Mouse (Mus musculus): ENCODE results near the gene Galnt11. TPM values are rescaled to one million over a fixed set of nuclear protein-coding genes. Genes with fewer than 3 reads are reported as not detected.

The Galnt11 gene
- polyA plus RNA-seq, 1 experiment: 9.9 TPM

DNA sequence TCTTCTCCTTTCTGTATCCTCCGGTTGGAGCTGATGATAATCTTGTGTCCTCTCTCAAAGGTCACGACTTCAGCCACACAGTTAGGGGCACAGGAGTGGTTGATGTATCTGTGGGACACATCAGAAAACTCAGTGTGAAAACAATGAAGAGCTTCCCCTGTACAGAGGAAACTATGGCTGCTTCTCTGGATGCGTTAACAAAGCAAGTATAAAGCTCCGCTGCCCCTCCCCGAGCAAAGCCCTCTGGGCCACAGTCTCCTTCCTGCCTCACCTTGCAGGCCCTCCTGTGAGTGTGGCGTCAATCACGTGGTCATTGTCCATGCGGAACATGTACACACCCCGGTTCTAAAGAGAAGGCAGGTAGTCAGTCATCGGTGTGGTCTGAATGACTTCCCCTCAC, 53.9 kb downstream of the Galnt11 start:
- H3K4me1 ChIP-seq (ENCODE audit: control insufficient read depth, insufficient read depth, insufficient read length): no peaks in the 10 kb centered on the region
- H3K27me3 ChIP-seq (ENCODE audit: control insufficient read depth, insufficient read depth, low read length): no peaks in the 10 kb centered on the region
- peaks cover 46% of the 10 kb centered on the region for H3K36me3 ChIP-seq (ENCODE audit: control insufficient read depth, insufficient read depth, low read length)
- no peak overlapping the region for H3K27ac ChIP-seq (ENCODE audit: insufficient read depth, low read length)
- no peak overlapping the region for H3K4me3 ChIP-seq (ENCODE audit: extremely low read depth, insufficient read depth, insufficient read length)
- DNase-seq (ENCODE audit: low read depth in 1 of 2, low spot score in 2 of 2): no peak
- 91% methylated on average over 10 of the region's 10 CpGs for WGBS
- TF ChIP-seq CTCF (IDR thresholded peaks at IDR 0.05; ENCODE audit: extremely low read depth, insufficient read depth, insufficient read length, insufficient replicate concordance): no peak
- no peak for TF ChIP-seq POLR2A (IDR thresholded peaks at IDR 0.05; ENCODE audit: low read depth, low read length)

DNA sequence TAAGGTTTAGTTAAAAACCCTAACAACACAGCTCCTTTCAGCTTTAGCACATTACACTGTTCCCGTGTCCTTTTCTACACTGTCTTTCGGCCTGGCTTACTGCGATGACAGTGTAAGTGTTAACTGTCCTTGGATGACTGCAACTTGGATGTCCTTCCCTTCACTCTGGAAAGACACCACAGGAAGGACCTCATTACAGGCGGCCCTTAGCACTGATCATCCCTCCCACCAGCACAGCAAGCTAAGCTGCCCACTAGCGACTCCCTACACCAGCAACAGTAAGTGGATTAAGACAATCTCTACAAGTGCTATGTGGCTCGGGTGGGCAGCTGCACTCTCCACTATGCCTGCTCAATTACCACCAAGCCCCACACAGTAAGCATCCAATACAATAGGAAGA, 54.7 kb downstream of the Galnt11 start:
- TF ChIP-seq CTCF (IDR thresholded peaks at IDR 0.05; ENCODE audit: extremely low read depth, insufficient read depth, insufficient read length, insufficient replicate concordance) (no peak), POLR2A (IDR thresholded peaks at IDR 0.05; ENCODE audit: low read depth, low read length) (no peak)
- Histone ChIP-seq H3K36me3 (ENCODE audit: control insufficient read depth, insufficient read depth, low read length) (peaks cover 51% of the 10 kb centered on the region), H3K27me3 (ENCODE audit: control insufficient read depth, insufficient read depth, low read length) (no peaks in the 10 kb centered on the region), H3K27ac (ENCODE audit: insufficient read depth, low read length) (no peak overlapping the region), H3K4me3 (ENCODE audit: extremely low read depth, insufficient read depth, insufficient read length) (no peak overlapping the region), H3K4me1 (ENCODE audit: control insufficient read depth, insufficient read depth, insufficient read length) (no peaks in the 10 kb centered on the region)
- WGBS: 91% methylated on average over 6 of the region's 6 CpGs
- no peak for DNase-seq (ENCODE audit: low read depth in 1 of 2, low spot score in 2 of 2)

GRCm38 (mm10) chr5:25283988-25284387, 62.3 kb downstream of the Galnt11 start:
- H3K4me1 ChIP-seq (ENCODE audit: control insufficient read depth, insufficient read depth, insufficient read length): no peaks in the 10 kb centered on the region
- no peak for DNase-seq (ENCODE audit: low read depth in 1 of 2, low spot score in 2 of 2)
- H3K36me3 ChIP-seq (ENCODE audit: control insufficient read depth, insufficient read depth, low read length): peaks cover 62% of the 10 kb centered on the region
- no peak overlapping the region for H3K4me3 ChIP-seq (ENCODE audit: extremely low read depth, insufficient read depth, insufficient read length)
- WGBS: 95% methylated on average over 13 of the region's 13 CpGs
- H3K27ac ChIP-seq (ENCODE audit: insufficient read depth, low read length): no peak overlapping the region
- H3K27me3 ChIP-seq (ENCODE audit: control insufficient read depth, insufficient read depth, low read length): no peaks in the 10 kb centered on the region
- TF ChIP-seq POLR2A (IDR thresholded peaks at IDR 0.05; ENCODE audit: low read depth, low read length) (no peak), CTCF (IDR thresholded peaks at IDR 0.05; ENCODE audit: extremely low read depth, insufficient read depth, insufficient read length, insufficient replicate concordance) (no peak)

GRCm38 (mm10) chr5:25296830-25297229, 75.1 kb downstream of the Galnt11 start:
- H3K4me3 ChIP-seq (ENCODE audit: extremely low read depth, insufficient read depth, insufficient read length): no peak overlapping the region
- 86% methylated on average over 3 of the region's 3 CpGs for WGBS
- no peak for DNase-seq (ENCODE audit: low read depth in 1 of 2, low spot score in 2 of 2)
- H3K4me1 ChIP-seq (ENCODE audit: control insufficient read depth, insufficient read depth, insufficient read length): no peaks in the 10 kb centered on the region
- H3K27ac ChIP-seq (ENCODE audit: insufficient read depth, low read length): no peak overlapping the region
- peaks cover 29% of the 10 kb centered on the region for H3K36me3 ChIP-seq (ENCODE audit: control insufficient read depth, insufficient read depth, low read length)
- H3K27me3 ChIP-seq (ENCODE audit: control insufficient read depth, insufficient read depth, low read length): no peaks in the 10 kb centered on the region
- TF ChIP-seq POLR2A (IDR thresholded peaks at IDR 0.05; ENCODE audit: low read depth, low read length) (no peak), CTCF (IDR thresholded peaks at IDR 0.05; ENCODE audit: extremely low read depth, insufficient read depth, insufficient read length, insufficient replicate concordance) (no peak)

GRCm38 (mm10) chr5:25310226-25310625, 88.5 kb downstream of the Galnt11 start:
- DNase-seq (ENCODE audit: low read depth in 1 of 2, low spot score in 2 of 2): no peak
- Histone ChIP-seq H3K27ac (ENCODE audit: insufficient read depth, low read length) (no peak overlapping the region), H3K27me3 (ENCODE audit: control insufficient read depth, insufficient read depth, low read length) (no peaks in the 10 kb centered on the region), H3K4me3 (ENCODE audit: extremely low read depth, insufficient read depth, insufficient read length) (no peak overlapping the region), H3K36me3 (ENCODE audit: control insufficient read depth, insufficient read depth, low read length) (peaks cover 32% of the 10 kb centered on the region), H3K4me1 (ENCODE audit: control insufficient read depth, insufficient read depth, insufficient read length) (no peaks in the 10 kb centered on the region)
- 84% methylated on average over 2 of the region's 2 CpGs for WGBS
- TF ChIP-seq CTCF (IDR thresholded peaks at IDR 0.05; ENCODE audit: extremely low read depth, insufficient read depth, insufficient read length, insufficient replicate concordance) (no peak), POLR2A (IDR thresholded peaks at IDR 0.05; ENCODE audit: low read depth, low read length) (no peak)

- DNase-seq (ENCODE audit: low read depth in 1 of 2, low spot score in 2 of 2): no peak
- H3K4me1 ChIP-seq (ENCODE audit: control insufficient read depth, insufficient read depth, insufficient read length): no peaks in the 10 kb centered on the region
- peaks cover 37% of the 10 kb centered on the region for H3K36me3 ChIP-seq (ENCODE audit: control insufficient read depth, insufficient read depth, low read length)
- no peaks in the 10 kb centered on the region for H3K27me3 ChIP-seq (ENCODE audit: control insufficient read depth, insufficient read depth, low read length)
- WGBS: 83% methylated on average over 6 of the region's 6 CpGs
- no peak overlapping the region for H3K4me3 ChIP-seq (ENCODE audit: extremely low read depth, insufficient read depth, insufficient read length)
- no peak overlapping the region for H3K27ac ChIP-seq (ENCODE audit: insufficient read depth, low read length)
- no peak for TF ChIP-seq CTCF (IDR thresholded peaks at IDR 0.05; ENCODE audit: extremely low read depth, insufficient read depth, insufficient read length, insufficient replicate concordance)
- no peak for TF ChIP-seq POLR2A (IDR thresholded peaks at IDR 0.05; ENCODE audit: low read depth, low read length)
Observed at GRCm38 (mm10) chr5:25313881-25314280, 92.2 kb downstream of the Galnt11 start.

Other genes starting within 250 kb of the Galnt11 start
- gene Prkag2, start 121.3 kb upstream of the Galnt11 start, polyA plus RNA-seq (2012; rRNA removed): 7.7 and 8.3 TPM in 2 replicates
- gene Galntl5, start 40.4 kb upstream of the Galnt11 start, polyA plus RNA-seq (2012; rRNA removed): not detected in 2 replicates
- gene E130116L18Rik, start 1.2 kb downstream of the Galnt11 start, polyA plus RNA-seq (2012; rRNA removed): not detected in 2 replicates

Data from spleen, adult 2 months (tissue).